Mouse (Mus musculus) embryonic fibroblast, embryonic 13.5 days (primary cell): ENCODE measurements around the gene Cyp26b1. TPM values are rescaled to one million over a fixed set of nuclear protein-coding genes. Genes with fewer than 3 reads are reported as not detected.

Source experiments
- H3K27ac ChIP-seq: 2 replicates; pipeline ENCODE4 v1.5.1; 2012; ENCODE audit warnings: low read length, control low read depth, inconsistent platforms; ENCODE audit not compliant: insufficient read depth
- H3K4me1 ChIP-seq: 2 replicates; pipeline ENCODE4 v1.6.1; 2011; ENCODE audit warnings: low read length; ENCODE audit not compliant: control insufficient read depth, insufficient read depth
- H3K4me3 ChIP-seq: 2 replicates; pipeline ENCODE4 v1.5.1; 2011; ENCODE audit warnings: mild to moderate bottlenecking, control low read depth, low read length; ENCODE audit not compliant: insufficient read depth
- CTCF ChIP-seq: IDR thresholded peaks from 2 replicates; pipeline ENCODE4 v1.5.1; 2011; ENCODE audit warnings: mild to moderate bottlenecking, control low read depth, low read length, moderate library complexity, borderline replicate concordance; ENCODE audit not compliant: insufficient read depth
- POLR2A ChIP-seq: IDR thresholded peaks from 2 replicates; pipeline ENCODE4 v1.6.1; 2011; ENCODE audit warnings: low read depth, mild to moderate bottlenecking, control low read depth, low read length, moderate library complexity
- polyA plus RNA-seq: library from polyadenylated mRNA; stranded (reverse); fragments of >200 nt; gene quantifications from 2 replicates; pipeline ENCODE4 v1.2.4, GENCODE M21; 2011; ENCODE audit warnings: low read depth; ENCODE audit not compliant: missing spikeins, insufficient read length

Cyp26b1 gene
- polyA plus RNA-seq = 6.2 and 12.0 TPM in 2 replicates

- no peak for TF ChIP-seq POLR2A
- no peak for TF ChIP-seq CTCF
- Histone ChIP-seq H3K27ac (no peak within 1 kb of the TSS), H3K4me1 (peaks cover 3% of the 10 kb centered on the region; the same call in 1 of the 2 replicates), H3K4me3 (no peak within 1 kb of the TSS)
Measured at GRCm38 (mm10) chr6:84593693-84594092, at the start of gene Cyp26b1. Gene Cyp26b1, minus strand, starts transcription at chr6:84593908.

GRCm38 (mm10) chr6:84641062-84641431 lies 47.3 kb upstream of the Cyp26b1 start:
- Histone ChIP-seq H3K4me3 (no peak overlapping the region), H3K27ac (no peak overlapping the region), H3K4me1 (no peaks in the 10 kb centered on the region)
- no peak for TF ChIP-seq POLR2A
- no peak for TF ChIP-seq CTCF

GRCm38 (mm10) chr6:84640324-84641061 lies 46.8 kb upstream of the Cyp26b1 start:
- H3K4me1 ChIP-seq = no peaks in the 10 kb centered on the region
- TF ChIP-seq CTCF (no peak), POLR2A (no peak)
- no peak overlapping the region for H3K27ac ChIP-seq
- no peak overlapping the region for H3K4me3 ChIP-seq

- no peaks in the 10 kb centered on the region for H3K4me1 ChIP-seq
- no peak overlapping the region for H3K4me3 ChIP-seq
- TF ChIP-seq POLR2A = no peak
- no peak for TF ChIP-seq CTCF
- H3K27ac ChIP-seq = no peak overlapping the region
Measured at GRCm38 (mm10) chr6:84638206-84638605, 44.5 kb upstream of the Cyp26b1 start.

- no peak overlapping the region for H3K4me3 ChIP-seq
- H3K27ac ChIP-seq = no peak overlapping the region
- TF ChIP-seq CTCF (no peak), POLR2A (no peak)
- no peaks in the 10 kb centered on the region for H3K4me1 ChIP-seq
Measured at GRCm38 (mm10) chr6:84631588-84631987, 37.9 kb upstream of the Cyp26b1 start.

GRCm38 (mm10) chr6:84630276-84630675 lies 36.6 kb upstream of the Cyp26b1 start:
- Histone ChIP-seq H3K27ac (no peak overlapping the region), H3K4me1 (no peaks in the 10 kb centered on the region), H3K4me3 (no peak overlapping the region)
- TF ChIP-seq CTCF (no peak), POLR2A (no peak)

- TF ChIP-seq POLR2A (no peak), CTCF (no peak)
- Histone ChIP-seq H3K4me3 (no peak overlapping the region), H3K27ac (no peak overlapping the region), H3K4me1 (no peaks in the 10 kb centered on the region)
Measured at GRCm38 (mm10) chr6:84628831-84629230, 35.1 kb upstream of the Cyp26b1 start.

- Histone ChIP-seq H3K4me1 (no peaks in the 10 kb centered on the region), H3K27ac (no peak overlapping the region), H3K4me3 (no peak overlapping the region)
- no peak for TF ChIP-seq CTCF
- TF ChIP-seq POLR2A = no peak
Measured at GRCm38 (mm10) chr6:84626398-84626797, 32.7 kb upstream of the Cyp26b1 start.

GRCm38 (mm10) chr6:84619166-84619565 lies 25.5 kb upstream of the Cyp26b1 start:
- TF ChIP-seq POLR2A = no peak
- no peak for TF ChIP-seq CTCF
- no peak overlapping the region for H3K27ac ChIP-seq
- H3K4me3 ChIP-seq = no peak overlapping the region
- H3K4me1 ChIP-seq = no peaks in the 10 kb centered on the region

GRCm38 (mm10) chr6:84617051-84617450 lies 23.3 kb upstream of the Cyp26b1 start:
- H3K4me1 ChIP-seq = no peaks in the 10 kb centered on the region
- H3K27ac ChIP-seq = no peak overlapping the region
- no peak for TF ChIP-seq POLR2A
- TF ChIP-seq CTCF = no peak
- no peak overlapping the region for H3K4me3 ChIP-seq
